Mouse (Mus musculus) cortical plate, adult 2 months (tissue): ENCODE measurements at regions not wholly inside any gene's neighbourhood (a gene's known extent, or its start where the extent isn't known, plus 50 kb on each side); places are given as distances from the start of the nearest gene placed in this dataset.

Experiments
- H3K27ac ChIP-seq: fragments of 200-500 bp; 2 replicates; pipeline ENCODE4 v1.5.1; 2012; ENCODE audit warnings: low read length, control low read depth, inconsistent platforms; ENCODE audit not compliant: insufficient read depth
- H3K4me1 ChIP-seq: fragments of 200-500 bp; 2 replicates; pipeline ENCODE4 v1.6.1; 2011; ENCODE audit warnings: low read length; ENCODE audit not compliant: control insufficient read depth, insufficient read depth
- H3K4me3 ChIP-seq: fragments of 200-500 bp; 2 replicates; pipeline ENCODE4 v1.5.1; 2011; ENCODE audit warnings: mild to moderate bottlenecking, low read length, control low read depth; ENCODE audit not compliant: insufficient read depth
- CTCF ChIP-seq: fragments of 200-500 bp; IDR thresholded peaks from 2 replicates; pipeline ENCODE4 v1.5.1; 2011; ENCODE audit warnings: mild to moderate bottlenecking, control low read depth, low read length; ENCODE audit not compliant: insufficient read depth; ENCODE audit errors: extremely low read depth
- POLR2A ChIP-seq: fragments of 200-500 bp; IDR thresholded peaks from 2 replicates; pipeline ENCODE4 v1.6.1; 2011; ENCODE audit warnings: mild to moderate bottlenecking, low read length, control low read depth; ENCODE audit not compliant: insufficient read depth; ENCODE audit errors: extremely low read depth

DNA sequence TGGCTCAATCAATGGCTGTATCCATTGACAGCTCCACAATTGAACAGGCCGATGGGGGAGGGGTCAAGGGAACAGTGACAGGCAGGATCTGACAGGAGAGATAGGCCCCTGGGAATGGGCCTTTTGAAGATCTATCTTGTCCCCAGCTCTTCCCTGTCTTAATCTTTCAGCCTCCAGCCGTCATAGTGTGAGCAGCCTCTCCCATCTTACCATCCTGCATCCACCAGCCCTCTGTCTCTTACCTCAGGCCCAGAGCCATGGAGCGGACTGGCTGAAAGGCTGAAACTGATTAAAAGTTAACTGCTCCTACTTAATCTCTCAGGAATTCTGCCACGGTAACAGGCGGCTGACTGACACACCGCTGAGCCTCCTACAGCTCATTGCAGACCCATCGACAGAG lies 55.6 kb upstream of the Med13l start:
- TF ChIP-seq POLR2A: no peak
- no peak for TF ChIP-seq CTCF
- H3K4me1 ChIP-seq: no peaks in the 10 kb centered on the region
- H3K4me3 ChIP-seq: no peak overlapping the region
- no peak overlapping the region for H3K27ac ChIP-seq

DNA sequence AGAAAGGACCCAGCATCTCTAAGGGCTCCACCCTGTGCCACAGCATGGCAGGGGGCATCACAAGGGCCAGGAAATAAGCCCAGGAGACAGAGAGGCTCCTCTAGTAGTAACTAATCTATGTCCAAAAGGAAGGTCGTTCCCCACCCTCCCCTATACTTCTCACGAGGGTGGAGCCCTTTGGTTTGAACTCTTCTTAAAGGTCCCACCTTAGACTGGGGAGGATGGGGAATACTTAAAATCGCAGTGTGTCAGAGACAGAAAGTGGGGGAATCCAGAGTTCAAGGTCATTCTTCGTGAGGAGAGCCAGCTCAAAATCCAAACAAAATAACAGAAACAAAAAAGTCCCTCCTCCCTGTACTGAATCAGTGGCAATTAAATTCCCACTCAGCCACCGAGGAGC lies 50.6 kb upstream of the Med13l start:
- no peak for TF ChIP-seq CTCF
- no peak for TF ChIP-seq POLR2A
- H3K27ac ChIP-seq: no peak overlapping the region
- no peak overlapping the region for H3K4me3 ChIP-seq
- peaks cover 4% of the 10 kb centered on the region; the same call in 1 of the 2 replicates for H3K4me1 ChIP-seq
